Mouse (Mus musculus) olfactory bulb, adult 2 months (tissue): Measurements from ENCODE around the gene Zfp128. TPM values are rescaled to one million over a fixed set of nuclear protein-coding genes. Genes with fewer than 3 reads are reported as not detected.
"Not testable (repeated sequence)": the region's sequence is repeated elsewhere in the genome, so short reads cannot be mapped to it uniquely, and the experiment has no call there.

Experiments used
- H3K27ac ChIP-seq: fragments of 200-500 bp; 2 replicates; pipeline ENCODE4 v1.5.1; 2012; ENCODE audit warnings: low read depth, low read length; ENCODE audit not compliant: insufficient read depth
- H3K4me1 ChIP-seq: fragments of 200-500 bp; 2 replicates; pipeline ENCODE4 v1.6.1; 2012; ENCODE audit warnings: low read length; ENCODE audit not compliant: control insufficient read depth, insufficient read depth
- H3K4me3 ChIP-seq: fragments of 200-500 bp; 2 replicates; pipeline ENCODE4 v1.5.1; 2012; ENCODE audit warnings: mild to moderate bottlenecking, low read depth, low read length, moderate library complexity; ENCODE audit not compliant: insufficient read depth
- CTCF ChIP-seq: fragments of 200-500 bp; IDR thresholded peaks from 2 replicates; pipeline ENCODE4 v1.5.1; 2012; ENCODE audit warnings: low read depth, mild to moderate bottlenecking, low read length, moderate library complexity; ENCODE audit not compliant: insufficient read depth
- POLR2A ChIP-seq: fragments of 200-500 bp; IDR thresholded peaks from 2 replicates; pipeline ENCODE4 v1.6.1; 2012; ENCODE audit warnings: mild to moderate bottlenecking, low read depth, low read length, moderate library complexity; ENCODE audit not compliant: insufficient read depth
- WGBS: fragments of 180-500 bp; shearing (Covaris S2); methylation state at CpG from one replicate; pipeline ENCODE4 v1.1.7; 2018; 5-methylcytosine and 5-hydroxymethylcytosine counted together
- polyA plus RNA-seq: library from polyadenylated mRNA; stranded (reverse); fragments of >200 nt; gene quantifications from 2 replicates; pipeline ENCODE4 v1.2.4, GENCODE M21; 2012; ENCODE audit warnings: low replicate concordance; ENCODE audit not compliant: missing spikeins, insufficient read depth, insufficient read length

Gene Zfp128
- polyA plus RNA-seq, 1 experiment, result not detected

DNA sequence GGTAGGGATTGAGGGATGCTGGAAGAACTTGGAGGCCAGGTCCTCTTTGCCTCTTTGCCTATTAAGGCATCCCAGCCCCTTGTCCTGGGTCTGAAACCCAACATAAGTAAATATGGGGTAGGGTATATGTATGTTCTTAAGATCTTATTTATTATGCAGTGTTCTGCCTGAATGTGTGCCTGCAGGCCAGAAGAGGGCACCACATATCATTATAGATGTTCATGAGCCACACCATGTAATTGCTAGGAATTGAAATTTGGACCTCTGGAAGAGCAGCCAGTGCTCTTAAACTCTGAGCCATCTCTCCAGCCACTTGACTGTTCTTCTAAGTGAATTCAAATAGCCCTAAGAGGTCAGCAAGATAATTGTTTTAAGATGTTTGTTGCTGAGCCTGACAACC is 32.6 kb downstream of the Zfp128 start:
- peaks cover 2% of the 10 kb centered on the region; the same call in 1 of the 2 replicates for H3K4me1 ChIP-seq
- no peak overlapping the region for H3K4me3 ChIP-seq
- H3K27ac ChIP-seq, result no peak overlapping the region
- TF ChIP-seq POLR2A, result no peak
- no peak for TF ChIP-seq CTCF

DNA sequence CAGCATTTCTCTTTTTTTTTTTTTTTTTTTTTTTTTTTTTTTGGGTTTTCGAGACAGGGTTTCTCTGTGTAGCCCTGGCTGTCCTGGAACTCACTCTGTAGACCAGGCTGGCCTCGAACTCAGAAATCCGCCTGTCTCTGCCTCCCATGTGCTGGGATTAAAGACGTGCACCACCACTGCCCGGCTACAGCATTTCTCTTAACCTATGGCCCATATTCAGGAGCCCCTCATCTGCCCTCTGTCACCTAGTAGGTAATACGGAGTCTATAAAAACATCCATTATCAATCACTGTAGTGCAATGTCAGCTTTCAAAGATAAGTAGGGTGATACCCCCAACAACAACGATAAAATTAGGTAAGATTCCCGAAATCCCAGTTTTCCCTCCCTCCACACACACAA is 39.5 kb downstream of the Zfp128 start:
- not testable (repeated sequence) for H3K4me3 ChIP-seq
- 87% methylated on average over 7 of the region's 8 CpGs for WGBS

DNA sequence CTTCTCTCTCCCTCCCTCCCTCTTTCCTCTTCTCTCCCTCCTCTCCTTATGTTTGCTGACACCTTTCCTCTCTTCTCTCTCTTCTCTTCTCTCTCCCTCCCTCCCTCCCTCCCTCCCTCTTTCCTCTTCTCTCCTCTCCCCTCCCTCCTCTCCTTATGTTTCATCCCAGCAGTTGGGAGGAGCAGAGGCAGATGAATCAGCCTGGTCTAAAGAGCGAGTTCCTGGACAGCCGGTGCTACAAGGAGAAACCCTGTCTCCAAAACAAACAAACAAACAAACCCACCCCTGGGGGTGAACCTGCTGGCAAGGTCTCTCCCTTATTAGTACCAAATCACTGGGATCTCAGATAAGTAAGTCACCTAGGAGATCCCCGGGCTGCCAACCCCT is 40.3 kb downstream of the Zfp128 start:
- WGBS, result 0% methylated on average over 3 of the region's 3 CpGs
- Histone ChIP-seq H3K4me3 (peak overlapping the region; percentile 74), H3K27ac (peak overlapping the region; percentile 93), H3K4me1 (peaks cover 2% of the 10 kb centered on the region; the same call in 1 of the 2 replicates)
- TF ChIP-seq POLR2A (no peak), CTCF (no peak)

More for the DNA sequence above, 39.5 kb downstream of the Zfp128 start:
- not testable (repeated sequence) for H3K4me1 ChIP-seq, H3K27ac ChIP-seq

DNA sequence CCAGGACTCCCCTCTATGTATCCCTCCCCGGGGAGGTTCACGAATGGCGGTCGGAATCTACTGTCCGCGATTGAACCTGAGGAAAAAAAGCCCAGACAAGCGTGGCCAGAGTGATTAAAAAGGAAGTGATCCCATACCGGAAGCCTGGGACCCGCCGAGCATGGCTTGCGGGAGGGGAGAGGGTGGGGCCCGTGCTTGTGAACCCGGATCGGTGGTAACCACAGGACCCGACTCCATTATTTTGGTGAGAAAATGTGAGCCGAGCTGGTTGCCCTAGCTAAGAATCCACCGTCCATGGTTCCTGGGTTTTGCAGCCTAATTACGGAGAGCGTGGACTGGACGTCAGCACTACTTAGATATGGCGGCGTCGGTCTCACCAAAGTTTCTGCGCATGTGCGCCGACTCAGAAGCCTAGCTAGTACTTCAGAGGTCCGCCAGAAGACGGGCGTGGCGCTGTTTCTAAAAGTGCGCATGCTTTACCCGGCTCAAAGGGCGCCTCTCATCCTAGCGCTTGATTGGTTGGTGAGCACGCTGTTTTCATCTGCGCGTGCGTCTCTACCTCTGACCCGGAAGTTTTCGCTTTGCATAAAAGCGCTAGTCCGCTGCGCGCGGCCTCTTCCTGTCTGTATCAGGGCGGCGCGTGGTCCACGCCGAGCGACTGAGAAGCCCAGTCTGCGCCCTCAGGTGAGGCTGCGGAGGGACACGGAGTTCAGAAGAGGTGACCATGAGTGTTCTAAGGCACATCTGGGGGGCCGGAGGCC is 40.9 kb downstream of the Zfp128 start, which contains the start of gene Rps5:
TSS of gene Rps5 (plus strand) at position 586 of the 761 bp plus-strand sequence.
- peaks cover 2% of the 10 kb centered on the region; the same call in 1 of the 2 replicates for H3K4me1 ChIP-seq
- under 1% methylated on average over 55 of the region's 55 CpGs for WGBS
- H3K27ac ChIP-seq, result peak within 1 kb of the TSS; percentile 93
- peak within 1 kb of the TSS; percentile 74 for H3K4me3 ChIP-seq
- TF ChIP-seq CTCF (peak; percentile 52; the same call in 1 of the 2 replicates), POLR2A (peak; percentile 66)

DNA sequence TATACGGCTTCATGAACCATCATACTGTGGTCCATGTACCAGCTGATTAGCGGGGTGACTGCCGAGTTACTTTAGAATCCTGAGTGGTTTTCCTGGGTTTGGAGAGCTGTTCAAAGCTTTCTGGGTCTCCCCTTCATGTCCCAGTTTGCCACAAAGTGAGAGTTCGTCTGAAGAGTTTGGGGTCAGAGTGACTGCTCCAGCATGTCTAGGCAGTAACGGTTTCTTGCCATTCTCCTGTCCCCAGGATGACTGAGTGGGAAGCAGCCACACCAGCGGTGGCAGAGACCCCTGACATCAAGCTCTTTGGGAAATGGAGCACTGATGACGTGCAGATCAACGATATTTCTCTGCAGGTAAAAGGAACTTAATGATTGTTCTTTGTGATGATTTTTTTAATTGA is 41.8 kb downstream of the Zfp128 start:
- 2% methylated on average over 8 of the region's 8 CpGs for WGBS
- Histone ChIP-seq H3K4me1 (peaks cover 3% of the 10 kb centered on the region; the same call in 1 of the 2 replicates), H3K27ac (no peak overlapping the region), H3K4me3 (peak overlapping the region; percentile 63)
- TF ChIP-seq CTCF (no peak), POLR2A (no peak)

DNA sequence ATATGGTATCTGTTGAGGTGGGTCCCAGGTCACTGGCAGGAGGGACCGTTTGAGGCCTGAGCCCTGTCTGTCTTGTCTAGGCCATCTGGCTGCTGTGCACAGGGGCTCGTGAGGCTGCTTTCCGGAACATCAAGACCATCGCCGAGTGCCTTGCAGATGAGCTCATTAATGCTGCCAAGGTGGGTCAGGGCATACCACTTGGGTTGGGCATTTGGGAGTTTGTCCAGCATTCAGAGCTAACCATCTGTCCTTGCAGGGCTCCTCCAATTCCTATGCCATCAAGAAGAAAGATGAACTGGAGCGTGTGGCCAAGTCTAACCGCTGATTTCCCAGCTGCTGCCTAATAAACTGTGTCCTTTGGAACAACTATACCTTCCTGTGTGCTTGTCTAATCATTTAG is 45.3 kb downstream of the Zfp128 start:
- WGBS, result 82% methylated on average over 7 of the region's 7 CpGs
- H3K27ac ChIP-seq, result no peak overlapping the region
- TF ChIP-seq POLR2A, result no peak
- no peak for TF ChIP-seq CTCF
- H3K4me3 ChIP-seq, result no peak overlapping the region
- H3K4me1 ChIP-seq, result peaks cover 12% of the 10 kb centered on the region

DNA sequence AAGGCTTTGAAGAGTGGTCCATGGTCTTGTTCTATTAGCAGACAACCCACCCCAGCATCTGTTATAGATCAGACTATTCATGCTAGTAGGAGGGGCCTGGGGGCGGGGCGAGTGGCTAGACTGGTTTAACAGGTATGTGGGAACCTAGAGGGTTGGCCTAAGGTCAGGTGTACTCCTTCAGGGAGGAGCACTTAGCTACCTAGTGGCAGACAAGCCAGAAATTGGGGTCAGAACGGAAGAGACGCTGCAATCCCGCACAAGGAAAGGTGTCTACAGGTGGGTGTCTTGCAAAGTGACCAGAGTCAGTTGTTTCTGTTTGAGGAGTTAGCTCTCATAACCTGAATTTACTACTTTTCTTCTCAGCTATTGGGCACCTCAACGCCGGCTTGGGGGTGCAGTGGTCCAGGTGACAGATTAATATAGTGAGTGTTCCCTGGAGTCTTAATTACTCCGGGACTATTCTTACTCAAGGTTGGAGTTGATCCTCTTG is 46.3 kb downstream of the Zfp128 start, which contains the start of gene Rnf225:
TSS of gene Rnf225 (plus strand) at position 226 of the 490 bp plus-strand sequence.
- TF ChIP-seq CTCF (no peak), POLR2A (no peak)
- Histone ChIP-seq H3K27ac (no peak within 1 kb of the TSS), H3K4me1 (peaks cover 12% of the 10 kb centered on the region), H3K4me3 (peak within 1 kb of the TSS; percentile 18)
- 43% methylated on average over 8 of the region's 8 CpGs for WGBS

DNA sequence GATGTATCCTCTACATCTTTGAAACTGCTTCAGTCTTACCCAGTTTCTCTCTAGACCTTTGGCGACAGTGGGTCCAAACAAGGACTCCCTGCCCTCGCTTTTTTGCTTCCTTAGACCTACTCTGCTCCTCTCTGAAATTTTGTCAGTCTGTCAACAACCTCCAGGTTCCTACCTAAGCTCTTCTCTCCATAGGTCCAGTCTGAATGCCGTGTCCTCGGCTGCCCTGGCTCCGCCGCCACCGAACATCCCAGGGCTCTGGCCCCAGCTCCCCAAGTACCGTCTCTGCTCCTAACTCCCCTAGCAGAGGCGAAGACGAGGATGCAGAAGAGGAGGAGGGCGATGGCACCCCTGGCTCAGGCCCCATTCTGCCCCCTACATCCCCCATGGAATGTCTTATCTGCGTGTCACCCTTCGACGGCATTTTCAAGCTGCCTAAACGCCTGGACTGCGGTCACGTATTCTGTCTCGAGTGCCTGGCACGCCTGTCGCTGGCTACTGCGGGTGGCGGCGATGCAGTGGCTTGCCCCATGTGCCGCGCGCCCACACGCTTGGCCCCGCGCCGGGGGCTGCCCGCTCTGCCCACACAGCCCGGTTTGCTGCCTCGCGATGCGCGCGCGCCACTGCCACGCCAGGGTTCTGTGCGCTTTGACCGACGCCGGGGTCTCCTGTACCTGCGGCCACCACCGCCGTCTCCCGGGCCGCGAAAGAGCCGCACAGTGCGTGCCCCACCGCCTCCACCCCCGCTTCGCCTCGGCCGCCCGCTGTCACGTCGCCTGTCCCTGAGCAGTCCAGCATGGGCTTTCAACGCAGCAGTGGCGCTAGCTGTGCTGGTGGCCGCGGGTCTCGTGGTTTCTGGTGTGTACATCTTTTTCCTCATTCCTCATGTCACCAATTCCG is 47.0 kb downstream of the Zfp128 start:
- WGBS, result 9% methylated on average over 65 of the region's 65 CpGs
- no peak for TF ChIP-seq POLR2A
- peak; percentile 14; the same call in 1 of the 2 replicates for TF ChIP-seq CTCF

More for the DNA sequence above, 47.0 kb downstream of the Zfp128 start:
- H3K27ac ChIP-seq, result no peak overlapping the region
- H3K4me3 ChIP-seq, result peak overlapping the region; percentile 18
- peaks cover 10% of the 10 kb centered on the region; the same call in 1 of the 2 replicates for H3K4me1 ChIP-seq
